In genomic region chr6:140193084-140193939, GRCm38 (mm10) we compare ENCODE assay signal across 9 mouse cellular contexts.
DNase-seq lines count a peak whose midpoint lies in the region; ATAC-seq lines count a peak whose summit lies in the region.
"Had no signal": no experiment of that assay in that cellular context is flagged by ENCODE, and none has a peak within 500 bp of the region (broad histone marks: within the 10 kb centered on the region; RNA-seq: fewer than 3 reads in every experiment).

No protein-coding gene starts in this region.

- H3K9ac ChIP-seq in hindbrain, embryonic 15.5 days, result no peak overlapping the region
- no peak overlapping the region for H3K9ac ChIP-seq in midbrain, embryonic 11.5 days (ENCODE audit: low read length)

- DNase-seq in cerebellum, postnatal 14 days, result peak; percentile 20 to 35
- no peak for DNase-seq in cerebellum, adult 11-12 months
- peak; percentile 32 for DNase-seq in MN1 (ENCODE audit: low spot score)
- DNase-seq in gastrocnemius, adult 18-20 months (ENCODE audit: low spot score), result peak; percentile 67
- DNase-seq in midbrain, embryonic 11.5 days (ENCODE audit: low spot score, missing footprints), result peak; percentile 87
- DNase-seq in c-Kit-positive CD71-positive TER-119-positive erythroid progenitor cells, embryonic 14.5 days (ENCODE audit: low spot score), result no peak

- H3K27me3 ChIP-seq in hindbrain, embryonic 15.5 days, result no peaks in the 10 kb centered on the region
- H3K27me3 ChIP-seq in midbrain, embryonic 11.5 days (ENCODE audit: control insufficient read depth, insufficient read depth, low read length), result no peaks in the 10 kb centered on the region

- no peaks in the 10 kb centered on the region for H3K36me3 ChIP-seq in hindbrain, embryonic 15.5 days
- no peaks in the 10 kb centered on the region for H3K36me3 ChIP-seq in midbrain, embryonic 11.5 days (ENCODE audit: control insufficient read depth, insufficient read depth, low read length)

- H3K4me2 ChIP-seq in hindbrain, embryonic 15.5 days, result peak overlapping the region; percentile 23; the same call in 1 of the 2 replicates
- H3K4me2 ChIP-seq in midbrain, embryonic 11.5 days, result no peak overlapping the region

- WGBS in hindbrain, embryonic 15.5 days, result 16% methylated on average over 9 of the region's 9 CpGs
- 24% methylated on average over 9 of the region's 9 CpGs for WGBS in midbrain, embryonic 11.5 days

- no peaks in the 10 kb centered on the region for H3K9me3 ChIP-seq in hindbrain, embryonic 15.5 days
- H3K9me3 ChIP-seq in midbrain, embryonic 11.5 days (ENCODE audit: control insufficient read depth, low read length), result no peaks in the 10 kb centered on the region

- no peak overlapping the region for H3K4me3 ChIP-seq in hindbrain, embryonic 15.5 days
- no peak overlapping the region for H3K4me3 ChIP-seq in midbrain, embryonic 11.5 days (ENCODE audit: low read depth, low read length)

- peak; percentile 43; the same call in 1 of the 2 replicates for ATAC-seq in hindbrain, embryonic 15.5 days (ENCODE audit: low FRiP score, low read depth)
- peak; percentile 45; the same call in 1 of the 2 replicates for ATAC-seq in midbrain, embryonic 11.5 days (ENCODE audit: low FRiP score)
- no peak for ATAC-seq in activated CD4-positive, CD25-positive, alpha-beta regulatory T cell, adult 4 months

- peak overlapping the region; percentile 39; the same call in 1 of the 2 replicates for H3K27ac ChIP-seq in hindbrain, embryonic 15.5 days (replicated peaks)
- H3K27ac ChIP-seq in midbrain, embryonic 11.5 days (ENCODE audit: low read depth, low read length), result no peak overlapping the region
- H3K27ac ChIP-seq: macrophage had no signal

- peaks cover 11% of the 10 kb centered on the region for H3K4me1 ChIP-seq in hindbrain, embryonic 15.5 days (replicated peaks)
- H3K4me1 ChIP-seq in midbrain, embryonic 11.5 days (ENCODE audit: control insufficient read depth, insufficient read depth, low read length), result peaks cover 6% of the 10 kb centered on the region; the same call in 1 of the 2 replicates

Comparison
In these comparisons a context has a peak if more than half of its experiments do, and no peak if none do; other contexts are left out.
1. DNase-seq: peak in cerebellum, postnatal 14 days (2 of 2), MN1 (single experiment), gastrocnemius, adult 18-20 months (single experiment) and midbrain, embryonic 11.5 days (single experiment); none in cerebellum, adult 11-12 months (single experiment) and c-Kit-positive CD71-positive TER-119-positive erythroid progenitor cells, embryonic 14.5 days (single experiment).